Mouse (Mus musculus): Measurements from ENCODE around the gene Foxe1. TPM values are rescaled to one million over a fixed set of nuclear protein-coding genes. Genes with fewer than 3 reads are reported as not detected.

Gene Foxe1
- polyA plus RNA-seq, 3 experiments from 2014 or later, result not detected

DNA sequence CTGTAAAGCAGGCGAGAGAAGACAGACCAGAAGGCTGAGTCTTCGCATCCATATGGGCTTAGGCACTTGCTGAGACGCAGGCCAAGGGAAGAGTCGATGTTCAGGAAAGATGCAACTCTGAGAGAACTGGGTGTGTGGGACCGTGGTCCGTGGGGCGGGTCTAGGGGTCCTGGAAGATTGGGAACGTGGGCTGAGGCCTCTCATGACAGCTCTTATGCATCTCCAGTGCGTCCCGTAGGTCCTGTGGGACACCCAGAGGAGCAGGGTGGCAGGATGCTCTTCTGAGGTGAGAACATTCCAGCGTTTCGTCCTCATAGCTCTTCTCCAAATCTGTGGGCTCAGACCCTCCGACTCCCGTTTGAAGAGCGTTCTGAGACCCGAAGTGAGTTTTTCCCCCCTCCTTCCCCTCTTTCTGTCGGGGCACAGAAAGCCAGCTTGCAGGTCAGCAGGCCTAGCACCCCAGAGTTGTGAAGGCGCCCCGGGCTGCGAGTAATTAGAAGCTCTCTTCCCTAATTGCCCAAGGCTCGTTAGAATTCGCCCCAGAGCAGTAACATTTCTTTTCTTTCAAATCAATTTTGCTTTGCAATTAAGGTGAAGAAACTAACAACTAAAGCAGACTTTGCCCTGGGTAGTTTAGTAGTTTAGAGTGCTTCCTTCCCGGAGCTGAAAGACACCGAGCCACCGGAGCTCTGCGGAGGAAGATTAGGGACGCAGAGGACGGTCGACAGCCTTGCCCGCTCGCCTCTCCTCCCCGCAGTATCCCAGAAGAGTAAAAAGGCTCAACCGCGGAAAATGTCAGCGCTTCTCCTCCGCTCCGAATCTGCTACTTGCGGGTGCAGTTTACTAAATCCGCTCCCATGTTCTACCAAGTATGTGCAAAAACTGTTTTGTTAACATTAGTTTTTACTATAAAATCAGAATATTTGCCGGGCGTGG is 4.4 kb downstream of the Foxe1 start:
- no peak for ATAC-seq

DNA sequence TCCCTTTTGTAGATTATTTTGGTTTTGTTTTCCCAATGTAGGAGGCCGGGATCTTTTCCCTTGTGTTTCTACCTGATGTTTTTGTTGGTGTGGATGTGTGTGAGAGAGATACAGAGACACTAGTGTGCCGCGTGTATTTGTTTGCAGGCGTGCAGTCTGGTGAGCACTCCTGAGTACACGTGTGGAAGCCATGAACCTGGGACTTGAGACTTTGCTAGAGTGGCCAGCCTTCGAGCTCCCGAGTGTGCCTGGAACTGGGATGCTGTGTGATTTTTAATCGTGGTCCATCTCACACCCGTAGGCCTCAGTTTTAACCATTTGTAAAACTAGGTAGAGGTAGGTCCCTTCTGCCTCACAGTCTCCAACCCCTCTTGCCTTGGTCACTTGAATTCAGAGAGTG is 5.5 kb downstream of the Foxe1 start:
- no peak for ATAC-seq

- ATAC-seq, result no peak
Measured at GRCm38 (mm10) chr4:46349530-46349929, 6.1 kb downstream of the Foxe1 start.

DNA sequence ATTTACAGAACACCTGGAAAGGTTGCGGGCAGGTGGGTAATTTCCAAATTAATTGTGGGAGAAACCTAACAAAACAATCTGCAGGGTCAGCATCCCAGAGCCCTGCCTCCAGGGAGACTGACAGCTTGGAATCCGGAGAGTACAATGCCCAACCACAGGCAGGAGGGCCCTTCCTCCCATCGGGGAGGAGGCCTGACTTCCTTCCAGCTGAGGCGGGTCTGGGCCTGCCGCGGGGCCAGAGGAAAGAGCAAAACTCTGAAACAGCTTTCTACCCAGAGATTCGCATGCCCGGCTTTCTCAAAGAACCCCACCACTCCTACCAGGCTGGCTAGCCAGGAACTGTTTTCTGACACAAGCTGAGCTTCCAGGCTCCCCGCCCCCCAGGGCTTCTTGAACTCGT is 9.6 kb downstream of the Foxe1 start:
- ATAC-seq, result no peak

- no peak for ATAC-seq
Measured at GRCm38 (mm10) chr4:46356351-46357133, 13.1 kb downstream of the Foxe1 start.

- ATAC-seq, result no peak
Measured at GRCm38 (mm10) chr4:46359539-46360253, 16.3 kb downstream of the Foxe1 start.

GRCm38 (mm10) chr4:46361258-46361657 is 17.8 kb downstream of the Foxe1 start:
- no peak for ATAC-seq

DNA sequence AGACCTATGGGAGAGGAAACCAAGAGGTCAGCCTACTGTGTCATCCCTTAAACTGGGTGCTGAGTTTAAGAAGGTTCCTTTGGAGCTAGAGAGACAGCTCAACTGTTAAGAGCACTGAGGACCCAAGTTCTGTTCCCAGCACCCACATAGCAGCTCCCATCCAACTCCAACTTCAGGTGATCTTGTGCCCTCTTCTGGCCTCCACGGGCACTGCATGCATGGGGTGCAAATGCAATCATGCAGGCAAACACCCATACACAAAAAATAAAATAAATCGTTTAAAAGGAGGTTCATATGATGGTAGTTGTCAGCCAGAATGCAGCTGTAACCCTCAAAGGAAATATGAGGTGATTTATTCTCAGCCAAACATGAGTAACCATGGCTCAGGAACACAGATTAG is 21.0 kb downstream of the Foxe1 start:
- ATAC-seq, result no peak

GRCm38 (mm10) chr4:46367487-46367959 is 24.1 kb downstream of the Foxe1 start:
- no peak for ATAC-seq

DNA sequence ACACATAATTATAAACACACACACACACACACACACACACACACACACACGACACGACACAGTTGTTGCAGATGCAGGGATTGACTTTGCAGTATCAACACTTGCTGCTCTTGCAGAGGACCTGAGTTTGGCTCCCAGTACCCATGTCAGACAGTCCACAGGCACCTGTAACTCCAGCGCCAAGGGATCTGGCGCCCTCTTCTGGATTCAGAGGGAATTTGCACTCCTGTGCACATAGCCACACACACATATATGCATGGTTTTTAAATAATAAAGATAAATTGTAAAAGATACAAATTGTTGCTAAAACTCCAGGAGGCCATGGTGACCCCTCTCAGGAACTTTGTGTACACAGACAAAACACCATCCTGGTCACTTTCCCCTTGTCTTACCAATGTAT is 25.7 kb downstream of the Foxe1 start:
- no peak for ATAC-seq

- ATAC-seq, result no peak
Measured at GRCm38 (mm10) chr4:46370406-46370805, 27.0 kb downstream of the Foxe1 start.

DNA sequence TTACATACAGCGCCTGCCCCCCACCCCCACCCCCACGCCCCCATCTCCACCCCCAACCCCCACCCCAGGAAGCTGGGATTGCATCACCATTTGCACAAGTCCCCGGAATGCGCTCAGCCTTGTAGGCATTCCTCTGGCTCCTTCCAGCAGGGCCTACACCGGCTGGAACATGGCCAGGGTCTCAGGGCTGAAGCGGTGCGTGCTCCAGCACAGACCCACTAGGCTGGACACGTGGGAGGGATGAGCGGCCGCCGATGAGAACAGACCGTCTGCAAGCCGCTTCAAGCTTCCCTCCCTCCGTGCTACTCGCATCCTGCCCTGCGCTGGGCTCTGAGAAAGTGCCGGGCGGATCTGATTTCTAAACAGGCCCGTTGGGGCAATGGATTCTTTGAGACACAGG is 27.6 kb downstream of the Foxe1 start:
- no peak for ATAC-seq

DNA sequence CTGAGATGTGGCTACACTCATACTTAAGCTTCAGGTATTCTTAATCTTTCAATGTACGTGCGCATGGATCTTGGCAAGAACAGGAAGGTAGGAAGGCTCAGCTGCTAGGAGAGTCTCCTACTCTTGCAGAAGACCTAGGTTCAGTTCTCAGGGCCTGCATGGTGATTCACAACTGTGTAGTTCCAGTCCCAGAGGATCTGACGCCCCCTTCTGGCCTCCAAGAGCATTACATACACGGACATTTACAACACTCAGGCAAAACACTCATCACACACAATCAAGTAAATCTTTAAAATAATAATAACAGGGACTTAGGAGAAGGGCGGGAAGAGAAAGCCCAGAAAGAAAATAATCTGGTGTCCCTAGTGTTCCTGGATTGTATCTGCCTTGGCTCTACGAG is 31.0 kb downstream of the Foxe1 start:
- no peak for ATAC-seq

DNA sequence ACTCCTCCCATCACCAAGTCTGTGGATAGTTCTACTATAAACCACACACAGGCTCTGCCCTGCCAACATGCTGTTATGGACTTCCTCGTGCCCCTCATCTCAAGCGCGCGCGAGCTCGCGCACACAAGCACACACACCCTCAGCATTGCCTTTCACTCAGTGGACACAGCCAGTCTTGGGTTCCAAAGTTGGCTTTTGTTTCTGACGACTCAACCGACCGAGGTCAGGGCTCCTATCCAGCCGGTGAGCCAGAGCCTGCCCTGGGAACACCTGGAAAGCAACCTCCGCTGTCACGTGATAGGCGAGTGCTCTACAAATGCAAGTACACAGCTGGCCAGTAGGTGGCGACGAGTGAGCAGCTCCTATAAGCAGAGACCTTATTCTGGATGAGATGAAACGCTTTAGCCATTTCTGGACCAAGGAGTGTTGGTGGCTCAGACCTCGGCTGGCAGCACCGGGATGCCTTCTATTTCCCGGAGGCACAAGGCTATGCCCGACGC is 31.5 kb downstream of the Foxe1 start:
- ATAC-seq, result peak; percentile 84

- ATAC-seq, result peak; percentile 14
Measured at GRCm38 (mm10) chr4:46388556-46388955, 45.1 kb downstream of the Foxe1 start.

DNA sequence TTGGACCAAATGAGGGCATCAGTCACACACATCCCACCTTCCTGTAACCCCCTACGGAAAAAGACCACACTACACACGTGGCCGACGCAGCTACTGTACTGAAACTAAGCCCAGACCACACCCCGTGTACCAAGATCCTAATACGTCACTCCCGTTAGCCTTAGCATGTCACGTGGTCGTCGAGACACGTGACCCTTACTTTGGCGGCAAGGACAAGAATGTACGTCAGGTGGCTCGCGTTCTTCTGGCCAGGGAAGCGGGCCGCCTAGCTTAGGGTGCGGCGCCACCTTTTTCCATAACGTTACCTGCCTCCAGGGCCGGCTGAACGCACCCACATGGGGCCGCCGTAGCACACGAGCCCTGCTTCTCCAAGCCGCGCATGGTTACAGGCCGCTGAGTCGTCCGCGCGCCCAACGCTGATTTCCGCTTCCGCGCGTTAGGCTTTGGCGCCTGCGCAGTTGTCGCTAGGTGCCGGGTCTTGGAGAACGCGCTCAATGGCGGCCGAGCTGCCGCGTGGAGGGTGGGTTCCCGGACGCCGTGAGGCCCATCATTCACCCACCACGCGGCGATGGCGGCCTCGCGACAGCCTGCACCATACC is 45.7 kb downstream of the Foxe1 start, which contains the start of gene Trmo:
Trmo (minus strand) TSS at position 425 of the 599 bp plus-strand sequence.
- ATAC-seq, result peak; percentile 91

DNA sequence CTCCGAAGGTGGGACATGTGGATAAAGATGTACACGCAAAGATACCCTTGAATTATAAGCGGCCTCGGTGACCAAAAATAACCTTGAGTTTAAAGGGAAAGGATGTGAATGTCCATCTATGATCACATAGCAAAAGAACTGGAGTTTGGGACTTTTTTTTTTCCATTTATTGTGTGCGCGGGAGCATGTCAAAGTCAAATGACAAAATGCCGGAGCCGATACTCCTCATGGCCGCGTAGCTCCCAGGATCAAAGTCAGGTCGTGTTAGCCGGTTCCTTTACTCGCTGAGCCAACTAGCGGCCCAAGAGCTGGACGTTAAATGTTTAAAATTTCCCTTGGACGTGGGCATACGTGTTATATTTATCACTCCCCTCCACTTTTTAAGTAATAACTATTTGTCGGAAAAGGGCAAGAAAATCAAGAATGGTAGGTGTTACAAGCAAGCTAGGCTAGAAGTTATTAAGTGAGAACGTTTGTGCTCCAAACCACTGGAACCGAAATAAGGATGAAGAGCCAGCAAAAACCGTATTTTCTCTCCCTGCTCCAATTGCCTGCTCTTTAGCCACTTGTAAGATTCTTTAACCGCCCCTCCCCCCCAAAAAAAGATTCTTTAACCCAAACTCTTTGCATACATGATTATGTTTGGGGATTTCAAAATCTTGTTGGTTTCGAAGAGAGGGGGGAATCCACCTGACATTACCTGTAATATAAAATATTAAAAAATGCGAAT is 46.4 kb downstream of the Foxe1 start:
- ATAC-seq, result no peak

DNA sequence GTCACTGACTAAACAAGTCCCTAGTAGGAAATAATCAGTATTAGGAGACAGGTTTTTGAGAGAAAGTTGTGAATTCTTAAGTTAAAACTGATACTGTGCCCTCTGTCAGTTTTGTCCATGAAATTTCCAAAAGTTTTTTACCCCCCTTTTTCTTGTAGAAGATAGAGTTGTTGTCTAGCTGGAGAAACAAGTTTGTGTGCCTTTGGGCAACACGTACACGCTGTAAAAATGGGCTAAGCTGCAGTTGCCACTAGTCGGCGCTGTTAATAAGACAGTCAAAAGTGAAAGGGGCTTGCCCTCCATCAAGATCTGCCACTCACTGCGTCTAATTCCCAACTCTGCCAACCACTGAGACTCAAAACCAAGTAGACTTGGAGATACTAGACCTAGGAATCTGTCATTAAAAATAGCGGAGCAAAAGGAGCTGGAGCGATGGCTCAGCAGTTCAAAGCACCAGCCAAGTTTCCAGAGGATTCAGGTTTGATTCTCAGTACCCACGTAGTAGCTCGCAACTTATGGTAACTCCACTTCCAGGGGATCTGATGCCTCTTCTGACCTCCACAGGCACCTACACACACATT is 47.1 kb downstream of the Foxe1 start:
- peak; percentile 58 for ATAC-seq

DNA sequence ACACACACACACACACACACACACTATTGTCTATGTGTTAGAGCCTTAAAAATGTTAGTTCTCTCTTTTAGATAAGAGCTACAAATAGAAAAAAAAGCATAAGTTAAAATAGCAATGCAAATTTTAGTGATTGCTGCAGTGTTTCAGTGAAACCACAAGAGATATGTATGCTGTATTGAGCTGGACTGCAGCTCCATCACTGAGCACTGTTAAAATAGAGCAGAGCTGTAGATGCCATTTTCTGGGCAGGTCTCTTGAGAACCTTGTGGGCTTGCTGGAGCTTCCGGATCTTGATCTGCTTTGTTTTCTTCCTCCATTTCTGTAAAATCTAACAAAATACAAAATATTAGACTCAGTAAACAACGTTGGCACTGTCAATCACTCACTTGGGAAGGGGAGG is 51.0 kb downstream of the Foxe1 start:
- ATAC-seq, result no peak

DNA sequence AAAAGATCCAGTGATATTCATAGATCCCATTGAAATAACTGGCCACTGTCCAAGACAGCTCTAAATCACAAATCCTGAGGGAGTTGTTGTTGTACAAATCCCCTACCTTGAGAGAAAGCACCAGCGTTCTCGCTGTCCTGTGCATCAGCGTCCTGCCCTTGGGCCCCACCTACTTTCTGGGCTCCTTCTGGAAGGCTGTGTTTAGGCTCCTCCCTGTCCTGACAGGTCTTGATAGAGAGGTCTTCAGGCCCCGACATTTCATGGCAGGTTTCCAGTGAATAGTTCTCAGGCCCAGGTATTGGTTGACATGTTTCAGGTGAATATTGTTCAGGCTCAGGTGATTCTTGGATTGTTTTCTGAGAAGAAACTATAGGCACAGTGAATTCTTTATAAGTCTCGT is 52.3 kb downstream of the Foxe1 start:
- ATAC-seq, result no peak

All from inflammation-experienced regulatory T-cells, adult 6 months (primary cell).